Mouse (Mus musculus): ENCODE data around the gene Mrps18c. TPM values are rescaled to one million over a fixed set of nuclear protein-coding genes. Genes with fewer than 3 reads are reported as not detected.

Gene Mrps18c
- total RNA-seq, 1 experiment: 72.8 TPM

DNA sequence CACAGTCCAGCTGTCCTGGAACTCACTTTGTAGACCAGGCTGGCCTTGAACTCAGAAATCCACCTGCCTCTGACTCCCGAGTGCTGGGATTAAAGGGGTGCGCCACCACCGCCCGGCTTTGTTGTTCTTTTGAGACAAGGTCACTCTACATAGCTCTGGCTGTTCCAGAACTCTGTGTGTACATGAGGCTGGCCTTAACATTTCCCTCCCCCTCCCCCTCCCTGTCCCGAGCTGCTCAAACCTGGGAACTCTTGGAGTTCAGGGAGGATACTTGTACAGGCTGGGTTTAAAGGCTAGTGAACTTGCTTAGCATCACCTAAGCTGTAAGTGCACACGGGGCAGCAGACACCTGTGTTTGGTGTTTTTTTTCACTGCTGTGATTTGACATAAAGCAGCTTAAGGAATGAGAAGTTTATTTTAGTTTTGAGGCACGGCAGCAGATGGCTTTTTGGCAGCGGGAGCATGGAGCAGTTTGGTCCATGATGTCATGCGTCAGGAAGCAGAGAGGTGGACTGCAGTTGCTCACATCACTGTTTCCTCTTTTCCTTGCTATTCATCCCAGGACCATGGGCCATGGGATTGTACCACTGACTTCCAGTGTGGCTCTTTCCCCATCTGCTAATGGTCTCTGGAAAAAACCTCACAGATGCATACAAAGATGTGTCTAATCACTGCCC, 37.6 kb downstream of the Mrps18c start:
- Histone ChIP-seq H3K4me3 (ENCODE audit: insufficient read depth in 1 of 2, low read depth in 1 of 2, low read length in 2 of 2, poor library complexity in 1 of 2, severe bottlenecking in 1 of 2) (no peak overlapping the region), H3K9me3 (ENCODE audit: control insufficient read depth, insufficient read depth, low read depth, low read length) (no peaks in the 10 kb centered on the region), H3K4me1 (ENCODE audit: control insufficient read depth in 2 of 2, insufficient read depth in 2 of 2, low read length in 2 of 2, poor library complexity in 1 of 2) (0 out of 4 replicates have a peak, but pooled peaks cover 2% of the 10 kb centered on the region in 2 experiments), H3K27ac (ENCODE audit: insufficient read depth, low read depth, low read length, poor library complexity, severe bottlenecking) (no peak overlapping the region), H3K9ac (ENCODE audit: insufficient read depth, low read depth, low read length, poor library complexity, severe bottlenecking) (no peak overlapping the region), H3K36me3 (ENCODE audit: control insufficient read depth, insufficient read depth, low read length, poor library complexity, severe bottlenecking) (no peaks in the 10 kb centered on the region)
- no peak for DNase-seq (ENCODE audit: low read depth, low spot score)
- TF ChIP-seq ZNF384 (IDR thresholded peaks at IDR 0.05; ENCODE audit: low read depth, low read length): no peak
- no peak for TF ChIP-seq CHD2 (IDR thresholded peaks at IDR 0.05; ENCODE audit: low read depth, low read length)
- no peak for TF ChIP-seq MAFK (IDR thresholded peaks at IDR 0.05; ENCODE audit: insufficient read depth, low read depth, low read length)
- no peak for TF ChIP-seq ZC3H11A (IDR thresholded peaks at IDR 0.05; ENCODE audit: borderline replicate concordance, low read depth, low read length)
- TF ChIP-seq HCFC1 (IDR thresholded peaks at IDR 0.05; ENCODE audit: borderline replicate concordance, insufficient read depth, low read length): no peak
- in situ Hi-C loops (cut with MboI; ENCODE audit: low sequenced_read_pairs in 2 of 2, unreplicated experiment in 2 of 2): loop anchor here in 1 of 2 experiments (25.0 kb wide), 1 partner anchor 826 kb away; the partner anchor contains the start of gene Nkx6-1

DNA sequence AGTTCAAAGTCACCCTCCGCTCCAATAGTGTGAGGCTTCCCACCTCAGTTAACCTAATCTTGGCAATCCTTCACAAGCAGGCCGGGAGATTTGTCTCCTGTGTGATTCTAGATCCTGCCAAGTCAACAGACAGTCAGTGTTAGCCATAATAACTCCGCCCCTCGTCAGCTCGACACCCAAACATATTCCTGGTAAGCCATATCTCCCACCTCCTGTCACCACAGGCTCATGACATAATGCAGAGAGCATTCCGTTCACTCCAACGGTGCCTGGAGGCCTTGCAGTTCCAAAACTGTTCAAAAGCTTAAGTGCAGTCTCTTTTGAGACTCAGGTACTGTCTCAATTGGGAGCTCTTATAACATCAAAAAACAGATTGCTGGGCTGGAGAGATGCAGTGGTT, 39.5 kb downstream of the Mrps18c start:
- Histone ChIP-seq H3K4me3 (ENCODE audit: insufficient read depth in 1 of 2, low read depth in 1 of 2, low read length in 2 of 2, poor library complexity in 1 of 2, severe bottlenecking in 1 of 2) (no peak overlapping the region), H3K36me3 (ENCODE audit: control insufficient read depth, insufficient read depth, low read length, poor library complexity, severe bottlenecking) (no peaks in the 10 kb centered on the region), H3K9ac (ENCODE audit: insufficient read depth, low read depth, low read length, poor library complexity, severe bottlenecking) (no peak overlapping the region), H3K4me1 (ENCODE audit: control insufficient read depth in 2 of 2, insufficient read depth in 2 of 2, low read length in 2 of 2, poor library complexity in 1 of 2) (0 out of 4 replicates have a peak, but pooled peaks cover 2% of the 10 kb centered on the region in 2 experiments), H3K27ac (ENCODE audit: insufficient read depth, low read depth, low read length, poor library complexity, severe bottlenecking) (no peak overlapping the region), H3K9me3 (ENCODE audit: control insufficient read depth, insufficient read depth, low read depth, low read length) (no peaks in the 10 kb centered on the region)
- in situ Hi-C loops (cut with MboI; ENCODE audit: low sequenced_read_pairs in 2 of 2, unreplicated experiment in 2 of 2): loop anchor here in 1 of 2 experiments (25.0 kb wide), 1 partner anchor 824 kb away; the partner anchor contains the start of gene Nkx6-1
- no peak for TF ChIP-seq ZC3H11A (IDR thresholded peaks at IDR 0.05; ENCODE audit: borderline replicate concordance, low read depth, low read length)
- TF ChIP-seq HCFC1 (IDR thresholded peaks at IDR 0.05; ENCODE audit: borderline replicate concordance, insufficient read depth, low read length): no peak
- no peak for TF ChIP-seq CHD2 (IDR thresholded peaks at IDR 0.05; ENCODE audit: low read depth, low read length)
- no peak for TF ChIP-seq ZNF384 (IDR thresholded peaks at IDR 0.05; ENCODE audit: low read depth, low read length)
- TF ChIP-seq MAFK (IDR thresholded peaks at IDR 0.05; ENCODE audit: insufficient read depth, low read depth, low read length): no peak
- no peak for DNase-seq (ENCODE audit: low read depth, low spot score)

DNA sequence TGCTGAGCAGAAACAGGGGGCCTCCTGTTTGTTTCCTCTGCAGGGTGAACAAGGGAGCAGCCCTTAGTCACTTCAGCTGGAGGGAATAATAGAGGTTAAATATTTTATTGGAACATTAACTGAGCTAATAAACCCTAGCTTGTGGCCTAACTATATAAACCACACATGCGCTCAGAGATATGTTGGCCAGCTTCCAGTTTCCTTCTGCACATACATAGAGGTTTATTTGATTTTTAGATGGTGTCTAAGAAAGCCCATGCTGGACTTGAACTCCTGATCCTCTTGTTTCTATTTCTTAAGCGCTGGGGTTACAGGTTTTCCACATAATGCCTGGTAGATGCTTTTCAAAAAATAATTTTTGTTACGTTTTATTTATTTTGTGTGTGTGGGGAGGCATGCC, 46.1 kb downstream of the Mrps18c start:
- no peak for DNase-seq (ENCODE audit: low read depth, low spot score)
- Histone ChIP-seq H3K9ac (ENCODE audit: insufficient read depth, low read depth, low read length, poor library complexity, severe bottlenecking) (no peak overlapping the region), H3K27ac (ENCODE audit: insufficient read depth, low read depth, low read length, poor library complexity, severe bottlenecking) (no peak overlapping the region), H3K4me1 (ENCODE audit: control insufficient read depth in 2 of 2, insufficient read depth in 2 of 2, low read length in 2 of 2, poor library complexity in 1 of 2) (0 out of 4 replicates have a peak, but pooled peaks cover 0 to 2% of the 10 kb centered on the region in 2 experiments), H3K4me3 (ENCODE audit: insufficient read depth in 1 of 2, low read depth in 1 of 2, low read length in 2 of 2, poor library complexity in 1 of 2, severe bottlenecking in 1 of 2) (no peak overlapping the region), H3K36me3 (ENCODE audit: control insufficient read depth, insufficient read depth, low read length, poor library complexity, severe bottlenecking) (no peaks in the 10 kb centered on the region), H3K9me3 (ENCODE audit: control insufficient read depth, insufficient read depth, low read depth, low read length) (no peaks in the 10 kb centered on the region)
- TF ChIP-seq ZC3H11A (IDR thresholded peaks at IDR 0.05; ENCODE audit: borderline replicate concordance, low read depth, low read length) (no peak), CHD2 (IDR thresholded peaks at IDR 0.05; ENCODE audit: low read depth, low read length) (no peak), HCFC1 (IDR thresholded peaks at IDR 0.05; ENCODE audit: borderline replicate concordance, insufficient read depth, low read length) (no peak), MAFK (IDR thresholded peaks at IDR 0.05; ENCODE audit: insufficient read depth, low read depth, low read length) (no peak), ZNF384 (IDR thresholded peaks at IDR 0.05; ENCODE audit: low read depth, low read length) (no peak)
- in situ Hi-C loops (cut with MboI; ENCODE audit: low sequenced_read_pairs in 2 of 2, unreplicated experiment in 2 of 2): loop anchor here in 1 of 2 experiments (25.0 kb wide), 1 partner anchor 818 kb away; the partner anchor contains the start of gene Nkx6-1

DNA sequence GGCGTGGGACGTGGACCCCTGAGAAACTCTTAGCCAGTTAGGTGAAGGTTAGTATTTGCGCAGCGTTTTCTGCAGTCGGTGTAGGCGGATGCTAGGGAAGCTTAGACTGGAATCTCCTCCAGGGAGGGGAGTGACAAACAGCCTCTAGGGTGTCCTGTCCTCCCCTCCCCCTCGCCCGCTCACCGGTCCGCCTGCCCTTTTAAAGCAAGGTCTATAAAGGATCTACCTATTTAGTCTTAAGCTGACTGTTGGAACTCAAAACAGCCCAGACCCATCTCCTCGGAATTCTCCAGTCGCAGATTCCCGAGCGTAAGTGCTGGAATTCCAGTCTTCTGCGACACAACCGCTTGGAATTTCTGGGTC, 47.0 kb downstream of the Mrps18c start, which contains the start of gene Gpat3:
Gpat3 (plus strand) TSS at position 229 of the 363 bp plus-strand sequence.
- Histone ChIP-seq H3K27ac (ENCODE audit: insufficient read depth, low read depth, low read length, poor library complexity, severe bottlenecking) (peak within 1 kb of the TSS; percentile 8; the same call in 1 of the 2 replicates), H3K4me1 (ENCODE audit: control insufficient read depth in 2 of 2, insufficient read depth in 2 of 2, low read length in 2 of 2, poor library complexity in 1 of 2) (0 out of 4 replicates have a peak, but pooled peaks cover 0 to 2% of the 10 kb centered on the region in 2 experiments), H3K9ac (ENCODE audit: insufficient read depth, low read depth, low read length, poor library complexity, severe bottlenecking) (peak within 1 kb of the TSS; percentile 40), H3K9me3 (ENCODE audit: control insufficient read depth, insufficient read depth, low read depth, low read length) (no peaks in the 10 kb centered on the region), H3K4me3 (ENCODE audit: insufficient read depth in 1 of 2, low read depth in 1 of 2, low read length in 2 of 2, poor library complexity in 1 of 2, severe bottlenecking in 1 of 2) (peak within 1 kb of the TSS; percentile 67 to 72), H3K36me3 (ENCODE audit: control insufficient read depth, insufficient read depth, low read length, poor library complexity, severe bottlenecking) (no peaks in the 10 kb centered on the region)
- DNase-seq (ENCODE audit: low read depth, low spot score): peak; percentile 37
- in situ Hi-C loops (cut with MboI; ENCODE audit: low sequenced_read_pairs in 2 of 2, unreplicated experiment in 2 of 2): loop anchor here in 1 of 2 experiments (25.0 kb wide), 1 partner anchor 817 kb away; the partner anchor contains the start of gene Nkx6-1
- TF ChIP-seq CHD2 (IDR thresholded peaks at IDR 0.05; ENCODE audit: low read depth, low read length) (no peak), HCFC1 (IDR thresholded peaks at IDR 0.05; ENCODE audit: borderline replicate concordance, insufficient read depth, low read length) (no peak)
